Mouse (Mus musculus): ENCODE measurements around the gene Serpinc1. TPM values are rescaled to one million over a fixed set of nuclear protein-coding genes. Genes with fewer than 3 reads are reported as not detected.

The Serpinc1 gene
- 2.5 TPM in 2 replicates for polyA plus RNA-seq (2015; fragmentation: Nextera tagmentation; extraction: Ambion mirVana)

DNA sequence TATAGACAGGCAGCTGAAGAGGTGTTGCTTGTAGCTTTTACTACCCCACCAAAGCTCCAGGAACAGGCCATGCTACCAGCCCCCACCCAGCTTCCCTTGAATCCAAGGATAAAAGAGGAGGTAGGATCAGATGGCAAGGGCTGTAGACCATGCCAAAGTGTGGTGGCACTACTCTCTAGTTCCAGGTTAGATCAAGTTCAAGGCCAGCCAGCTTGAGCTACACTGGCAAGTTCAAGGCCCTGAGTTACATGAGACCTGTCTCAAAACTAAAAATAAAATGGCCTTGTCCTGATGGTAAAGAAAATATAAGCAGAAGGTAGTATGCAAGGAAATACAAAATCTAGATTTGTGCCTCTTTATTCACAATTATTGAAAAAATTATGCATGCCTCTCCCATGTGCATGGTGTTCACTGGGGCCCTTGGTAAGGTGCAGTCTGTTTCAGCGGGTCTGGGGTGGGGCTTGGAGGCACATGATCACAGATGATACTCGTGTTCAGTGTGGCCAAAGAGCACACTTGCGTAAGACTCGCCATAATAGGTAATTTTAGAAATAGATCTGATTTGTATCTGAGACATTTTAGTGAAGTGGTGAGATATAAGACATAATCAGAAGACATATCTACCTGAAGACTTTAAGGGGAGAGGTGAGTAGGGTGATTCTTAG is at the start of gene Serpinc1:
Serpinc1 (plus strand) TSS at position 515 of the 665 bp plus-strand sequence.
- Histone ChIP-seq H3K4me3 (ENCODE audit: low read length) (no peak within 1 kb of the TSS), H3K4me2 (replicated peaks; ENCODE audit: low read depth, low read length) (no peak within 1 kb of the TSS), H3K9ac (replicated peaks; ENCODE audit: low read length) (no peak within 1 kb of the TSS), H3K36me3 (ENCODE audit: insufficient read depth, low read length) (0 out of 2 replicates have a peak, but pooled peaks cover 4% of the 10 kb centered on the region), H3K9me3 (ENCODE audit: low read length) (no peaks in the 10 kb centered on the region), H3K4me1 (ENCODE audit: insufficient read depth, low read length) (peaks cover 9% of the 10 kb centered on the region), H3K27me3 (ENCODE audit: insufficient read depth, low read length) (no peaks in the 10 kb centered on the region), H3K27ac (ENCODE audit: low read length) (no peak within 1 kb of the TSS)
- no peak for ATAC-seq (ENCODE audit: low FRiP score, low TSS enrichment)
- WGBS: 90% methylated on average over 4 of the region's 4 CpGs

DNA sequence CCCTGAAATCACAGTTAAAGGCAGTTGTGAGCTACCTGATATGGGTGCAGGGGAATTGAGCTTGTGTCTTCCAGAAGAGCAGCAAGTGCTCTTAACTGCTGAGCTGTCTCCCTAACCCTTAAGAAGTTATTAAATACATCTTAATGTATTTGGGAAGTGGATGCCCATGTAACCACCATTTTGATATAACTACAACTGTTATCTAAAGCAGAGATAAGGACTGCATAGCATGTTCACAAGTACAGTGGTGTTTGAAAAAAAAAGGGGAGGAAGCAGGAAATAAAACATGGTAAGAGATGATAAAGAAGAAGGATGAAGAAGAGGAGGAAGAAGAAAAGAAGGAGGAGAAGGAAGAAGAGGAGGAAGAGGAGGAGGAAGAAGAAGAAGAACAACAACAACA is 47.1 kb upstream of the Serpinc1 start:
- Histone ChIP-seq H3K36me3 (ENCODE audit: insufficient read depth, low read length) (peaks cover 13% of the 10 kb centered on the region), H3K4me2 (replicated peaks; ENCODE audit: low read depth, low read length) (no peak overlapping the region), H3K4me1 (ENCODE audit: insufficient read depth, low read length) (no peaks in the 10 kb centered on the region), H3K27ac (ENCODE audit: low read length) (no peak overlapping the region), H3K4me3 (ENCODE audit: low read length) (no peak overlapping the region), H3K9ac (replicated peaks; ENCODE audit: low read length) (no peak overlapping the region), H3K9me3 (ENCODE audit: low read length) (no peaks in the 10 kb centered on the region), H3K27me3 (ENCODE audit: insufficient read depth, low read length) (no peaks in the 10 kb centered on the region)
- no peak for ATAC-seq (ENCODE audit: low FRiP score, low TSS enrichment)

DNA sequence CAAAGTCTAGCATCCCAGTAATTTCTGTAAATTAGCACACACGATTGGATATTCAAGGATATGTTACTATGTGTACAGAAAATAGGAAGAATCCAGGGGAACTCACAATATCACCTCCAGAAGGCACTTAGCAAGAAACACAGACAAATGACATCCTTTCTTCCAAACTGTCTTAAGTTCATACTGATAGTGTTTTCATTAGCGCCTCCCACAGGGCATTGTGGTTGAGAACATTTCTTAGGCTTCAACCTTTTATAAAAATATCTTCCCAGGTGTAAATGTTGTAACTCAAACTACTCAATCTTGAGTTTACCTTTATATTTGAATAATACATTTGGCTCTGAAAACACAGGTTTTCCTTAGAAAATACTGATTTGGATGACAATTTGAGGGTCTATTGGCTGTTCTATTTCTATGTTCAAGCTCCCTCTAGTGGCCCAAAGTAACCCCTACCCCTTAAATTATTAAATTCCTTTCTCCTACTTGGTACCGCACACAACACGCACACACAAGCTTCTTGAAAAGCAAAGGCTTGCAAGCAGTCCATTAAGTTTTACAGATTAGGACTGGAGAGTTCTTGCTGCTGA is 44.4 kb upstream of the Serpinc1 start:
- H3K9ac ChIP-seq (replicated peaks; ENCODE audit: low read length): no peak overlapping the region
- H3K27ac ChIP-seq (ENCODE audit: low read length): no peak overlapping the region
- no peak overlapping the region for H3K4me2 ChIP-seq (replicated peaks; ENCODE audit: low read depth, low read length)
- H3K36me3 ChIP-seq (ENCODE audit: insufficient read depth, low read length): peaks cover 16% of the 10 kb centered on the region
- H3K4me3 ChIP-seq (ENCODE audit: low read length): no peak overlapping the region
- no peaks in the 10 kb centered on the region for H3K9me3 ChIP-seq (ENCODE audit: low read length)
- no peaks in the 10 kb centered on the region for H3K4me1 ChIP-seq (ENCODE audit: insufficient read depth, low read length)
- 71% methylated on average over 4 of the region's 4 CpGs for WGBS
- ATAC-seq (ENCODE audit: low FRiP score, low TSS enrichment): no peak
- H3K27me3 ChIP-seq (ENCODE audit: insufficient read depth, low read length): no peaks in the 10 kb centered on the region

GRCm38 (mm10) chr1:160935551-160935950 is 42.8 kb upstream of the Serpinc1 start:
- Histone ChIP-seq H3K9ac (replicated peaks; ENCODE audit: low read length) (no peak overlapping the region), H3K4me2 (replicated peaks; ENCODE audit: low read depth, low read length) (no peak overlapping the region), H3K4me3 (ENCODE audit: low read length) (no peak overlapping the region), H3K27me3 (ENCODE audit: insufficient read depth, low read length) (no peaks in the 10 kb centered on the region), H3K27ac (ENCODE audit: low read length) (no peak overlapping the region), H3K36me3 (ENCODE audit: insufficient read depth, low read length) (peaks cover 20% of the 10 kb centered on the region), H3K9me3 (ENCODE audit: low read length) (no peaks in the 10 kb centered on the region), H3K4me1 (ENCODE audit: insufficient read depth, low read length) (no peaks in the 10 kb centered on the region)
- no peak for ATAC-seq (ENCODE audit: low FRiP score, low TSS enrichment)
- 89% methylated on average over 6 of the region's 6 CpGs for WGBS

- H3K9me3 ChIP-seq (ENCODE audit: low read length): no peaks in the 10 kb centered on the region
- WGBS: 94% methylated on average over 7 of the region's 7 CpGs
Observed at GRCm38 (mm10) chr1:160963199-160963598, 15.2 kb upstream of the Serpinc1 start.

GRCm38 (mm10) chr1:160967268-160967667 is 11.1 kb upstream of the Serpinc1 start:
- 69% methylated on average over 1 of the region's 1 CpGs for WGBS
- Histone ChIP-seq H3K9ac (replicated peaks; ENCODE audit: low read length) (no peak overlapping the region), H3K9me3 (ENCODE audit: low read length) (no peaks in the 10 kb centered on the region), H3K4me1 (ENCODE audit: insufficient read depth, low read length) (no peaks in the 10 kb centered on the region), H3K27ac (ENCODE audit: low read length) (no peak overlapping the region), H3K36me3 (ENCODE audit: insufficient read depth, low read length) (peaks cover 48% of the 10 kb centered on the region), H3K4me3 (ENCODE audit: low read length) (no peak overlapping the region), H3K4me2 (replicated peaks; ENCODE audit: low read depth, low read length) (no peak overlapping the region), H3K27me3 (ENCODE audit: insufficient read depth, low read length) (no peaks in the 10 kb centered on the region)
- ATAC-seq (ENCODE audit: low FRiP score, low TSS enrichment): no peak

More at GRCm38 (mm10) chr1:160963199-160963598, 15.2 kb upstream of the Serpinc1 start:
- no peak overlapping the region for H3K4me2 ChIP-seq (replicated peaks; ENCODE audit: low read depth, low read length)
- ATAC-seq (ENCODE audit: low FRiP score, low TSS enrichment): no peak
- H3K4me3 ChIP-seq (ENCODE audit: low read length): no peak overlapping the region
- no peaks in the 10 kb centered on the region for H3K4me1 ChIP-seq (ENCODE audit: insufficient read depth, low read length)
- no peaks in the 10 kb centered on the region for H3K27me3 ChIP-seq (ENCODE audit: insufficient read depth, low read length)
- H3K9ac ChIP-seq (replicated peaks; ENCODE audit: low read length): no peak overlapping the region
- H3K36me3 ChIP-seq (ENCODE audit: insufficient read depth, low read length): peaks cover 56% of the 10 kb centered on the region
- no peak overlapping the region for H3K27ac ChIP-seq (ENCODE audit: low read length)

DNA sequence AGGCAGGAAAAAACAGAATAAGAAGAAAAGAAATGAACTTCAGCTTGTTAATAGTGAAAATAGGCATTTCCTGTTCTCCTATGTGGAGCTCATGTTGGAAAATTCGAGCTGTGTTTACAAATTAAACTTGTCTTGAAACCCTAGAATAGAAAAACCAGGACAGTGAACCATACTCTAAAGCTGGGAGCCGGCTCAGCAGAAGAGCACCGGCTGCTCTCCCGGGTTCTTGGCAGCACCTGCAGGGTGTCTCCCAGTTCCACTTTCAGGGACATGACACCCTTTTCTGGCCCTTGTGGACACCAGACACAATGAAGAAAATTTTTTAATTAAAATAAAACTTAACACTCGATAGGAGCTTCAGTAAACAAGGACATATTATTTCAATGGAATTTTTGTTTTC is 9.7 kb upstream of the Serpinc1 start:
- 62% methylated on average over 5 of the region's 5 CpGs for WGBS
- Histone ChIP-seq H3K9ac (replicated peaks; ENCODE audit: low read length) (no peak overlapping the region), H3K4me2 (replicated peaks; ENCODE audit: low read depth, low read length) (no peak overlapping the region)

GRCm38 (mm10) chr1:160980021-160980420 is 1.6 kb downstream of the Serpinc1 start:
- Histone ChIP-seq H3K4me3 (ENCODE audit: low read length) (no peak overlapping the region), H3K4me1 (ENCODE audit: insufficient read depth, low read length) (peaks cover 9% of the 10 kb centered on the region), H3K27me3 (ENCODE audit: insufficient read depth, low read length) (no peaks in the 10 kb centered on the region), H3K4me2 (replicated peaks; ENCODE audit: low read depth, low read length) (no peak overlapping the region), H3K9me3 (ENCODE audit: low read length) (no peaks in the 10 kb centered on the region), H3K27ac (ENCODE audit: low read length) (no peak overlapping the region), H3K9ac (replicated peaks; ENCODE audit: low read length) (no peak overlapping the region), H3K36me3 (ENCODE audit: insufficient read depth, low read length) (0 out of 2 replicates have a peak, but pooled peaks cover 4% of the 10 kb centered on the region)
- ATAC-seq (ENCODE audit: low FRiP score, low TSS enrichment): no peak
- WGBS: 56% methylated on average over 5 of the region's 5 CpGs

More for the DNA sequence above, 9.7 kb upstream of the Serpinc1 start:
- no peak for ATAC-seq (ENCODE audit: low FRiP score, low TSS enrichment)
- H3K27ac ChIP-seq (ENCODE audit: low read length): no peak overlapping the region
- H3K4me3 ChIP-seq (ENCODE audit: low read length): no peak overlapping the region
- H3K9me3 ChIP-seq (ENCODE audit: low read length): no peaks in the 10 kb centered on the region
- H3K27me3 ChIP-seq (ENCODE audit: insufficient read depth, low read length): no peaks in the 10 kb centered on the region
- H3K4me1 ChIP-seq (ENCODE audit: insufficient read depth, low read length): no peaks in the 10 kb centered on the region
- peaks cover 36% of the 10 kb centered on the region for H3K36me3 ChIP-seq (ENCODE audit: insufficient read depth, low read length)

DNA sequence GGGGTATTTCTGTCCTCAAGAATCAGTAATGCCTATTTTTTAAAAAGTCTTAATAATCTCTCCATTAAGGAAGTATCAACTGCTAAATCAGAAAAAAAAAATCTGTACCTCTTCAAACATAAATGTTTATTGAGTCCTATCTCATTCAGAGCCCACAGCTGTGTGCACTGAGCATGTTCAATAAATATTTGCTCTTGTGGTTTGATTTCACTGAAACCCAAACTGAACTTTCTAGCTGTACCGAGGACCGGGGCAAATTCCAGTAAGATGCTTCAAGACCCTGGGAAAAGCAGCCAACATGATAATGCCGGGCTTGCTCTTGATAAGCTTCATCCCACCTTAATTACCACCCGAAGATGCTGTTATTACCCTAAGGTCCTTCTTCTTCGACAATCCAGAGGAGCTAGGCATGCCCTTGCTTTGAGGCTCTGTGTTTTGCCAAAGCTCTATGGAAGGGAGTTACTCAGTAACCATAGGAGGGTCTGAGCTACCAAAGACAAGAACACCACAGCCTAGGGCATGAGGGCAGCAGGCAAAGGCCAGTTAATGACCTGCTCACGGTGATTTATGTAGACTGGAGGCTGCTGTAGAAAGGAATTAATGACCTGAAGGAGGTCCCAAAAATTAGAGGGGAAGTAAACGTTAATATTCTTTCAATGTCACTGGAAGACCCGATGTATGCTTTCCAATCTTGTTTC is 2.3 kb downstream of the Serpinc1 start:
- H3K27ac ChIP-seq (ENCODE audit: low read length): no peak overlapping the region
- no peaks in the 10 kb centered on the region for H3K9me3 ChIP-seq (ENCODE audit: low read length)
- no peak overlapping the region for H3K9ac ChIP-seq (replicated peaks; ENCODE audit: low read length)
- no peak overlapping the region for H3K4me3 ChIP-seq (ENCODE audit: low read length)
- no peak overlapping the region for H3K4me2 ChIP-seq (replicated peaks; ENCODE audit: low read depth, low read length)
- WGBS: 37% methylated on average over 8 of the region's 8 CpGs
- no peaks in the 10 kb centered on the region for H3K27me3 ChIP-seq (ENCODE audit: insufficient read depth, low read length)
- no peaks in the 10 kb centered on the region for H3K36me3 ChIP-seq (ENCODE audit: insufficient read depth, low read length)
- ATAC-seq (ENCODE audit: low FRiP score, low TSS enrichment): peak; percentile 69; the same call in 1 of the 2 replicates
- peaks cover 9% of the 10 kb centered on the region for H3K4me1 ChIP-seq (ENCODE audit: insufficient read depth, low read length)

GRCm38 (mm10) chr1:160981337-160981736 is 3.0 kb downstream of the Serpinc1 start:
- H3K4me2 ChIP-seq (replicated peaks; ENCODE audit: low read depth, low read length): no peak overlapping the region
- no peaks in the 10 kb centered on the region for H3K9me3 ChIP-seq (ENCODE audit: low read length)
- WGBS: 72% methylated on average over 4 of the region's 4 CpGs
- H3K36me3 ChIP-seq (ENCODE audit: insufficient read depth, low read length): no peaks in the 10 kb centered on the region
- no peaks in the 10 kb centered on the region for H3K27me3 ChIP-seq (ENCODE audit: insufficient read depth, low read length)
- H3K4me1 ChIP-seq (ENCODE audit: insufficient read depth, low read length): peaks cover 9% of the 10 kb centered on the region
- H3K4me3 ChIP-seq (ENCODE audit: low read length): no peak overlapping the region
- no peak overlapping the region for H3K9ac ChIP-seq (replicated peaks; ENCODE audit: low read length)
- no peak overlapping the region for H3K27ac ChIP-seq (ENCODE audit: low read length)
- ATAC-seq (ENCODE audit: low FRiP score, low TSS enrichment): no peak
